Mouse (Mus musculus) frontal cortex, postnatal 25 days (tissue): ENCODE measurements around the gene Klhl20.
"Not testable (repeated sequence)": the region's sequence is repeated elsewhere in the genome, so short reads cannot be mapped to it uniquely, and the experiment has no call there.

Experiments
- DNase-seq, 2 experiments: peaks; one replicate each; pipeline ENCODE4 v3.0.0; 2022; ENCODE audit warnings: low spot score in 2 of 2

Gene Klhl20

DNA sequence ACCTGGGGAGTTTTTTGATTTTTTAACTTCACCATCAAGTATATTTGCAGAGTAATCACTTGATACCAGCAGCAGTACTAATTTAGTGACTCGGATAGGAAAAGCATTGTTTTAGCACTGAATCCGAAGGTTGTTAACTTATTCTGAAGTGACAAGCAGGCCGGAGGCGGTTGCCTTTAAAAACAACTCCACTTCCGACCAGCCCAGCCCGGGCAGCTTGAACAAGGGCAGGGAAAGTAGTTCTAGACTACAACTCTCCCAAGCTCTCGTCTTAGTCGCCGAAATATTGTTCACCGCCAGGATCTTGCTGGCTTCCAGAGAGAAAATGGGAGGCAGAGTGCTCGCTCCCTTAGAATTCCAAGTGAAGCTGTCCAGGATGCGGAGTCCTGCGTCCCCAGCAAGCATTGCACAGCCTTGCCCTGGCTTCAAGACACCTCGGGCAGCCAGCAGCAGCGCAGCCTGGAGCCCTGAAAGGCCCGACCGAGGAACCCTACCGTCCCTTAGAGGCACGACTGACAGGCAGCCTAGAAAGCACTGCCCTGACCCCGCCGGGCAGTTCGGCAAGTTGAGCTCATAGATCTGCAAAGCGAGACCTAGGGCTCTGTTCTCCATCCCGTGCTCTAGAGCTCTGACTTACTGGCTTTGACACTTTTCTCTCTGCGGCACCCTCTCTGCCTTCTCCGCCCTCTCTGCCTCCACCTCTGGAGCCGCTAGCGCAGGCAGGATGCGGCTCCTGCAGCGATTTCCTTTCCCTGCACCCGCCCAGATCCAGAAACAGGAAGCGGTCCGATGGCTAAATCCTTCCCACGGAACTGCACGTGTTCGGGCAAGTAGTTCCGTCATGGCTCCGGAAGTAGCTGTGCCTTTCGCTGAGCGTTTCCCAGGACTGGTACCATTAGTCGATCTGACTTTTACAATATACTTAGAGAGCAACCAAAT, at the start of gene Klhl20:
Klhl20 (minus strand) TSS at position 786 of the 939 bp plus-strand sequence.
- peak; percentile 96 to 97 for DNase-seq

DNA sequence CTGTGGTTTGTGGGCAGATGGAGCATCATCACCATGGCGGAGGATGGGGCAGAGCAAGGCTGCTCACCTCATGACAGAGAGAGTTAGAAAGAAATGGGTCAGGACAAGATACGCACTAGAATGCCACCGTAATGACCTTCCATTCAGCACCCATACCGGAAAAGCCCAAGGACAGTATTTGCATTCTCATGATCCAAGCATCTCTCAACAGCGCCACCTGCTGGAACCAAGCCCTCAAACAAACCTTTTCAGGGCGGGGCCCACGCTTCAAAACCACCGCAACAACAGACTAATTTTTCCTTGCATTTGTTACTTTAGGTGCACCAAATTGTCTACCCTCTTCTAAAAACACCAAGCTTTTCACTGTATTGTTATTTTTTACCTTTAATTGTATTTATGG, 49.4 kb upstream of the Klhl20 start:
- DNase-seq: peak; percentile 11 to 32

DNA sequence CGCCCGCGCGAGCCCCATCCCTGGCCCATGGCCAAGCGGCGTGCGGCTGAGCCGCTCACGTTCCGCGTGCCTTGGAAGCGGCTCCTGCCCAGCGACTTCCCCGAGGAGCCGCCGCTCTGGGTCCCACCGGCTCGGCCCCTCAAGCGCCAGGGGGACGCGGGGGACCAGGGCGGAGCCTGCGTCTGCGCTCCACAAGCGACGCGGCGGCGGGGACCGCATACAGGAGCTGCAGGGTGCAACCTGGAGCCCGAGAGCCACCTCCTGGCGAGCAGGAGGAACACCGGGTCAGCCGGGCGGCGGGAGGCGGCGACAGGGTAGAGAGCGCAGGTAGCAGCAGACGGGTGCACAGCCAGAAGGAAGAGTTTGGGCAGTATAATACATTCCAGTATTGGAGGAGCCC, 39.3 kb upstream of the Klhl20 start:
- peak; percentile 42 to 66 for DNase-seq

DNA sequence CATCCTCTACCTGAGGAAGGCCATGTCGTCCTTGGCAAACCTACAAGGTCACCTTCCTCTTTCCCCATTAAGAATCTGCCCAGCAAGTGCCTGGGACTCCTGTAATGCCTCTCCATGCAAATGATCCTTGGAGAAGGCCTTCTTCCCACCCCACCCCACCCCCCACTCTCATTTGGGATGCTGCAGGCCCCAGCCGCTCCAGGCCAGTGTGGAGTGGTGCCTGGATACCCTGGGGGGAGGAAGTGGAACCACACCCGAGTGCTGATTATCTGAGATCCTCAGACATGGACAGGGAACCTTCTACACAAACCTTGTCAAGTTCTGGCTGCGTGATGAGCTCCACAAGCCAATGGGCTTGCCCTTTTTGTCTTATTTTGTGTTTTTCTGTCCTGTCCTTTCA, 29.0 kb upstream of the Klhl20 start:
- no peak for DNase-seq

DNA sequence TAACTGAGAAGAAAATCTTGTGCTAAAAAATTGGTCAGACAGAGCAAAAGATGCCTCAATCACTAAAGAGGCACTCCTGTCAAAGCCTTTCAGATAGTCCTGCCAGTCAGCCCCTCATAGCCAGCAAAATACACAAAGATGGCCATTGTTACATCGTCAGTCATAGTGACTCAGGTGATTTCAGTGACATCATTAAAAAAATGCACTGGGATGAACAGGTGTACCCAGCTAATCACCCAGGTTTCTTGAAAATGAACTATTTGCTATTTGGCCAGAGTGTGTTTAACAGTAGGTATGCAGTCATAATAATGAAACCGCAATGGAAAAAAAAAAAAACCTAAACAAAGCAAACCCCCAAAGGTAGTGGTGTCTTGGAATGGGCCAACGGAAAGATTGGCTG, 27.9 kb upstream of the Klhl20 start, which contains the start of gene Tex50:
Tex50 (minus strand) TSS at position 101 of the 400 bp plus-strand sequence.
- DNase-seq: no peak

DNA sequence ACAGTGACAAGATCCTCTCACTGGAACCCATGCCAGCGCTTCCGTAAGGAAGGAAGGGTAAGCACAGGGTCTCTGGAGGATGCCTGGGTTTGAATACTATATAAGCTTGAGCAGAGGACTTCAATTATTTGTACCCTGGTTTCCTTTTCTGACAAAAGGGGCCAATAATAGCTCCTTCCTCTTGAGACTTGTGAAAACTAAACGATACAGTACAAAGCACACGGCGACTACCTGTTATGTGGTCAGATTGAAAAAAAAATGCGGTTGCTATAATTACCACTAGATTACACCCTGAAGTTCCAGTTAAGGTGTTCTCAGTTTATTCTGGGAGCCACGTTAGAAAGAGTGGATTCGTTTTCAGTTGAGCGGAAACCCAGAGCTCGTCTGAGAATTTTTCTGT, 25.2 kb upstream of the Klhl20 start:
- DNase-seq: no peak

DNA sequence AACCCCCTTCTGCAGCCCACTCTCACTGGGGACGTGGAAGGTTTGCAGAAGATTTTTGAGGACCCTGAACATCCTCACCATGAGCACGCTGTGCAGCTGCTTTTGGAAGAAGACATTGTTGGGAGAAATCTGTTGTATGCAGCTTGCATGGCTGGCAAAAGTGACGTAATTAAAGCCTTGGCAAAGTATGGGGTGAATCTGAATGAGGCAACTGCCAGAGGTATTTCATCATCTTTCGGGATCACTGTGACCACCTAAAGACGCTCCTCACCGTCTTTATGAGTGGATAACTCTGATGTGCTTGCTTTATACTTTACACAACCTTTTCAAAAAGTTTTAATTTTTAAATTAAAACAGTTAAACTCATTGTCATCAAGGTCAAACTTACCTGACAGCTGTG, 19.8 kb upstream of the Klhl20 start:
- no peak for DNase-seq

DNA sequence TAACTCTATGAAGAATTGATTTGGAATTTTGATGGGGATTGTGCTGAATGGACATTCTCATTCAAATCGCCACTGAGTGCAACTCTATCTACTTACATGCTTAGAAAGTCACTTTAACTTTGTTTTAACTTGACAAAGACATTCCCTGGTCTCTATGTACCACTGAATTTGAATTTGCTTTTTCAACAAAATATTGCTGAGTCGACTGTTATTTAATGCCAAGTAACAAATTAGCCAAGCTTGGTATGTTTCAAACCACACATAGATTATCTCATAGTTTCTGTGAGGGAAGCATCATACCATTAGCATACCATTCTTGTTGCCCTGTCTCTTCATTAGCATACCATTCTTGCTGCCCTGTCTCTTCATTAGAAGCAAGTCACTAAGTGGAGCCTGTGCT, 16.6 kb upstream of the Klhl20 start:
- no peak for DNase-seq

DNA sequence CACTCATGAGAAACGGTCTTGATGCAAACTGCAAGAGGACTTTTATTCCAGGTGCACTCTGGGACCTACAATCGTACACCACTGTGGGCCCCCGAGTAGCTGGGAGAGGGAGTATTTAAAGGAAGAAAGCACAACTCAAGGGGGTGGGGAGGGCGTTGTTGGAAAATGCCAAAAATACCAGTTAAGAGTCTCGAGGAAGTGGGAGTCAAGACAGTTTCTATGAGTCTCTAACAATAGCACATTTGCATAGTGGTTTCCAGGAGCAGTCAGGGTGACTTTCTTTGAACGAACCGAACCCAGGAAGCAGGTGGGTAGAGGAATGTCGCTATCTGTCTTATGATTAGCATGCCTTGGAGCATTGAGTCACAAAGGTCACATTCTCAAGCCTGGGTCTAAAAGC, 14.3 kb upstream of the Klhl20 start:
- DNase-seq: not testable (repeated sequence)

DNA sequence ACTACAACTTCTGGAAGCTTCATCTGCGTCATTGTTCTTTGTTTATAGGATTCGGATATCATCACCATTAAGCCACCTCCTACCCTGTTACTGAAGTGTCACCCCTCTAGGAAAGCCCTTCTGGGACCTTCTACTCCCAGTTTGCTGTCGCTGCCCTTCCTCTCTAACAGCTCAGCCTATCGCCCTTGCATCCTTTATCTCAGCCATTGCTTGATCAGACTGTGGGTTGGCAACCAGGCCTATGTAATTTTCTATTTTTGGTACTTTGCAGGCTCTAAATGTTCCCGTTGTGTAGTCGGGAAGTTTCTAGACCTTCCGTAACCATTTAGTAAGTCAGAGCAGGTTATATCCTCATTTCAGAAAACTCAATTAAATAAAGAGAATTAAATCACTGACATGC, 11.9 kb upstream of the Klhl20 start:
- DNase-seq: no peak

DNA sequence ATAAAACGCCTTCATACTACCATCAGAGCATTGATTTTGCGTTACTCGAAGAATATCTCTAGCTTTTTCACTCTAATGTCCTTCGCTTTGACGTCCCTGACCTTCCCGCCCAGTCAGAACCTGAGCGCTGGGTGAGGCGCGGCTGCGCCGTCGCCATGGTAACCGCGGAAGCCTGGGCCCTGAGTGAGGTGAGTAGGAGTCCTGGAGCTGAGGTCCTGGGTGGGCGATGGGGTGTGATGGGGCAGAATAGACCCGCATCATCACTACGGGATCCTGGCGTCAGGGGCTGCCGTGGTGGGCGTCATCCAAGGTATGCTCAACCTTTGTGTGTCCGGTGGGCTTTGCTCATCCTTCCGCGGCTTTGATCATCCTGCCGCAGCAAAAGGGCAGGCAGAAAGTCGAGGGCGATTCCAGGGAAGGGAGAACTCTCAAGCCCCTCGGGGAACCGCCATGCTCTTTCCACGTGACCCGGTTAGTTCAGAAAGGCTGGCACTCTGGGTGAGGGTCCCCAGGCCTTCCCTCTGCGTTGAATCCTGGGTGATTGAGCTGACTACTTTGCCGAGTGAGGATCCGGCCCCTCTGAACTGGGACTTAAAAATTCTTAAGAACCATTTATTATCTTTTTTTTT, 11.3 kb upstream of the Klhl20 start, which contains the start of gene Ankrd45:
Ankrd45 (plus strand) TSS at position 161 of the 629 bp plus-strand sequence.
- peak; percentile 28 to 54 for DNase-seq

DNA sequence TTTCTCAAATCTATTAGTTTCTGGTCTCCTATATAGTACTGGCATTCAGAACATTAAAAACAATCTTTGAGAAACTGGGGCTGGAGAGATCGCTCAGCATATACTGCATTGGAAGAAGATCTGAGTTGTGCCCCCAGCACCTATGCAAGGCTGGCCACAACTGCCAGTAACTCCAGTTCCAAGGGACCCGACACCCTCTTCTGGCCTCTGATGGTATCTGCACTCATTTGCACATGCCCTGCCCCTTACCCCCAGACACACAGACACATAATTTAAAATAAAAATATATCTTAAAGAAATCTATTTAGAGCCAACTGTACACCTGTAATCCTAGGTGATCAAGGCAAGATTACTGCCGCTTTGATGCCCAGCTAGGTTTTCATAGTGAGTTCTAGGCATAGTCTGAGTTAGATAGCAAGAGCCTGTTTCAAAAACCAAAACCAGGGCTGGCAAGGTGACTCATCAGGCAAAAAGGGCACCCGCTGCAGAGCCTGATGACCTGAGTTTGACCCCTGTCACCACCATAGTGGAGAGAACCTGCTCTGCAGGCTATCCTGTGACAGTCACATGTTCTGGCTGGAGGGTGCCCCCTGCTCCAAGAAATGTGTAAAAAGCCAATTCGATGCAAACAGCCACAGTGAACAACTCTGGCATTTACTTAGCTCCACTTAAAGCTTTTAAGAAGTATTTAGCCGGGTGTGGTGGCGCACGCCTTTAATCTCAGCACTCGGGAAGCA, 8.9 kb upstream of the Klhl20 start:
- DNase-seq: no peak

DNA sequence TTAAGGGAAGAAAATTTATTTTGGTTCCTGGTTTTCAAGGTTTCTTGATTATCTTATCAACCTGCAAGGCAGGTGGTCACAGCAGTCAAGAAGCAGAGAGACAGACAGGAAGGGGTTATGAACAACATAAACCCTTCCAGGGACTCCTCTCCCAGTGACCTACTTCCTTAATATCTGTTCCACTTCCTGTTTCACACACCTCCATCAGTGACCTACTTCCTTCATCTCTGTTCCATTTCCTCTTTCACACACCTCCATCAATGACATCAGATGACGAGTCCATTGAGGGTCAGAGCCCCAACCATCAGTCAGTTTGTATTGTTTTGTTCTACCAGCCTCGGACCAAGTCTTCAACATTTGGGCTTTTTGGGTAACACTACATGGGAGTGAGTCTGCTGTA, 8.2 kb upstream of the Klhl20 start:
- no peak for DNase-seq

DNA sequence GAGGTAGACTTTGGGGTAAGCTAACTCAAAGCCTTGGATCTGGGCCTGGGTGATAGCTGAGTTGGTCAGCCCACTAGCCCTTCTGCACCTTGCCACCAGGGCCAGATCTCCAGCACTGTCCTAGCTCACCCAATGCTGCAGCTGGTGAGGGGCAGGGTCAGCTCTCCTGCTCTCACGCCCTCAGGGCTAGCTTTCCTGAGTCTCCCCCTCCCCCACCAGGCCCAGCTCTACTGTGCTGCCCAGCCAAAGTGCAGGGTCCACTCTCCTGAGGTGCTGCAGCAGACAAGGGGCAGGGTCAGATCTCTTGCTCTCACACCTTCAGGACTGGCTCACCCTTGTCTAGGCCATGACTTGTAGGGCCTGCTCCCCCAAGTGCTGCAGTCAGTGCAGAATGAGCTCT, 4.8 kb downstream of the Klhl20 start:
- no peak for DNase-seq

DNA sequence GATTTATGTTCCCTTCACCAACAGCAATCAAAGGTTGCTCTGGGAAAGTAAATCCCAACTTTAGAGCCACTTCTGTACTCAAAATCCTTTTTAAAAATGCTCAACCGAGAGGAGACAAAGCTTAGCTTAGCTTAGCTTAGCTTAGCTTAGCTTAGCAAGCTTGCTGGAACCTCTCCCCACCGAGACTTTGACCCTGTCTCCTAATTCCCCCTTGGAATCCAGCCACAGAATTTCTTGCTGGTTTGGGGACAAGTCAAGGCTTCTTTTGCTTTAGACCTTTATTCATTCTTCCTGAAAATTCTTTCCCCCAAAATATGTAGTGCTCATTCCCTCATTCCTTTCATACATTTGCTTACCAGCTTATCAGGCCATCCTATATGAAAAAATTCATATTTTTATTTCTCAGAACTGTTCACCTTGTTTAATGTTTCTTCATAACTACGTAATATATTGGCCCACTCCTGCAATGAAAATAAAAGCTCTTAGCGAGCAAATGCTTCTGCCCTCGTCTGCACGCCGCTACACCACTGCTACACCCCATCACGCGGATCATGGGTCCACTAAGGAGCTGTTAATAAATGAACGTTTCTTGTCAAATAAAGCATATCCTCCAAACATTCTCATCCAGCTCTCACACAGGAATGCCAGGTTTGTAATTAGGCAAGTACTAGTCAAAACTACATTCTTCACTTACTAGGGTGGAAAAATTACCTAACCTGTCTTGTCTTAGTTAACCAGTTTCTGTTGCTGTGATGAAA, 8.5 kb downstream of the Klhl20 start:
- DNase-seq: no peak

DNA sequence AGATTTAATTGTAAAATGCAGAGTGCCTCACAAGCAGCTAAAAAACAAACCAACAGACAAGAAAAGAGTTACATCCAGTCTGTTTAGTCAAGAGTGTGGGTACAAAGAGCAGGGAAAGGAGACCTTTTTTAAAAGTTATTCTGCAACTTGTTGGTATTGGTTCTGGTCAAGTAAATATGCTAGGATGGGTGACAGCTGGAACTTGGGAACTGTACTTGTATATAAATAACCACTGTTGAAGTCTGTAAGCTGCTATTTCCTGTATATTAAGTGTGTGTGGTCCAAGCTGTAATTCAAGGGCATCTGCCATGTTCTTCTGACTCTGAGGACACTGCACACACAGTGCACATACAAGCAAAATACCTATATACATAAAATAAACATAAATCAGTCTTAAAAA, 16.7 kb downstream of the Klhl20 start:
- no peak for DNase-seq

DNA sequence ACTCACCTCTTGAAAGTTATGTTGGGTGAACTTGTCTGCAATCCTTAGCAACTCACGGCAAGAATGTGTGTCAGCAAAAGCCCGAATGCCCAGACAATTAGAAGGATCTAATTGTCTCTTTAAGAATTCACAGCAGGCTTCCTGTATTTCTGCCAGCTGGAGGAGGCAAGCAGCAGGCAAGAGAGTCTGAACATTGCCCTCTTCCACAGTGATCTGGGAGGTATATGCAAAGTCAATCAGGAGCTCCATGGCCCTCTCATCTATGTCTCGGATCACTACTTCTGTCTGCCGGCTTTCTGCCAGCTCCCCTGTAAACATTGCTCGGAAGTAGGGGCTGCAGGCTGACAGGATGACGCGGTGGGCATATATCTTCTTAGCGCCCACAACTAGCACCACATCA, 22.1 kb downstream of the Klhl20 start:
- no peak for DNase-seq

DNA sequence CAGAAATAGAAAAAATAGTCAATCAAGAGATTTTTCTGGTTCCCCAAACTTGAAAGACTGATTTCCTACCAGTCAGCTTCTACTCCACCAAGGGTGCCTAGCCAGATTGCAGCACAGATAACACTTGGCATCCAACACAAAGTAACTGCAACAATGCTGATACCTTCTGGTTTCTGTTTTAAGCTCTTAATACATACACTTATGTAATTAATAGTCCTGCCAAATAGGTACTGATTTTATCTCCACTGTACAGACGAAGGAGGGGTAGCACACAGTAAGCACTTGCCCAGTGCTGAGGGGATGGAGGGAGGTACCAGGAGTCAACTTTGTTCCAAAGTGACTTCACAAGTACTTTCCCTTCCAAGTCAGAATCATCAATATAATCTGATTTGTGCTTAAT, 27.5 kb downstream of the Klhl20 start:
- no peak for DNase-seq

DNA sequence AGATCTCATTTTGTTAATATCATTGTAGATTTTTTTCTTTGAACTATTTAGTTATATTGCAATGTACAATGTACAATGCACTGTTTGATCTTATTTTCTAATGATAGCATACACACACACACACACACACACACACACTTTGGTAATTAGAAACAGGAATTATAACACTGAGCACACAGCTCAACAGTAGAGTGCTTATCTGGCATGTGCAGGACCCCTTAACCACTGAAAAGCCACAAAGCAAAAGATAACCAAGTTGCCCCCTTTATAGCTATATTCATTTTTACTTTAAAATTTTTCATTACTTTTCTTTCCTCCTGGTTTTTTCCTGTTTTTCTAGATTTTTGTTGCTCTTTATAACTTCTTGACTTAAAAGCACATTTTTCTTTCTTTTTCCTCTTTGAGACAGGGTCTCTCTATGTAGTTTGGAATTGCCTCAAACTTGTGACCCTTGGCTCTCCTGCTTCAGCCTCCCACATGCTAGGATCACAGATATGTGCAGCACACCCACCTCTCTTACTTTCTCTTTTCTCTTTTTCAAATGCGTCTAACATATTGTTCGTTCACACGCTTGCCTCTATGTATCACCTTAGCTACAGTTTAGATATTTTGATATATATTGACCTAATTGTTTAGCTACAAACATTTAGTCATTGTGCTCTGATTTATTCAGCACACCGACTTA, 31.4 kb downstream of the Klhl20 start:
- no peak for DNase-seq

DNA sequence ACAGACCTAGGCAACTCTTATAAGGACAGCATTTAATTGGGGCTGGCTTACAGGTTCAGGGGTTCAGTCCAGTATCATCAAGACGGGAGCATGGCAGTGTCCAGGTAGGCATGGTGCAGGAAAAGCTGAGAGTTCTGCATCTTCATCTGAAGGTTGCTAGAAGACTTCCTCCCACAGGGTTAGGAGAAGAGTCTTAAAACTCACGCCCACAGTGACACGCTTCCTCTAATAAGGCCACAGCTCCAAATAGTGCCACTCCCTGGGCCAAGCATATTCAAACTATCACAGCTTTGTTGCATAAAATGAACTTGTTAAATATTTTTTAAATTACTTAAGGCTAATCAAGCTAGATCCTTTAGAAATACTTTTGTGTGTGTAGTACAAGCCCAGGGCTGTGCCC, 54.1 kb downstream of the Klhl20 start:
- DNase-seq: no peak

DNA sequence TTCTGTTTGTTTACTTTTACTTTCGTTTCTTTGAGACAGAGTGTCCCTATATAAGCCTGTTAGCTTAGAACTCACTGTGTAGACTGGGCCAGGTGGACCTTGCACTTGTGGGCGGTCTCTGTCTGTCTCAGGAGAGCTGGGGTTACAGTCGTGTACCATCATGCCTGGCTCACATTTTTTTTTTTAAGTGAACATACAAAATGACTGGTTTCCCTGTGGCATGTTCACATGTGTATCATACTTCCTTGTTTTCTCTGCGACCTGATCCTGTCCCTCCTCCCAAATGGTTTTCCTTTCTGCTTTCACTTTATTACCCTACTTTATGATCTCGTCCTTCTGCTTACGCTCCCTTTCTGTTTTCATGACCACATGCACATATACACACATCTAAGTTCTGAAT, 55.1 kb downstream of the Klhl20 start:
- DNase-seq: no peak
